Mouse (Mus musculus): ENCODE results near the gene Chst2. TPM values are rescaled to one million over a fixed set of nuclear protein-coding genes. Genes with fewer than 3 reads are reported as not detected.

Gene Chst2
- polyA plus RNA-seq, 1 experiment from 2014 or later = 5.9 TPM

GRCm38 (mm10) chr9:95412047-95412446 lies 5.5 kb upstream of the Chst2 start:
- no peak overlapping the region for H3K27ac ChIP-seq (ENCODE audit: low read length)
- no peak overlapping the region for H3K4me3 ChIP-seq (replicated peaks; ENCODE audit: low read length)
- H3K9ac ChIP-seq (ENCODE audit: low read length) = no peak overlapping the region
- no peaks in the 10 kb centered on the region for H3K4me1 ChIP-seq (ENCODE audit: control insufficient read depth, insufficient read depth, low read length)
- H3K27me3 ChIP-seq (ENCODE audit: control insufficient read depth, insufficient read depth, low read length) = peaks cover 6% of the 10 kb centered on the region; the same call in 1 of the 2 replicates
- H3K36me3 ChIP-seq (ENCODE audit: control insufficient read depth, insufficient read depth, low read length) = no peaks in the 10 kb centered on the region
- ATAC-seq (ENCODE audit: insufficient read depth, low FRiP score) = no peak
- no peak overlapping the region for H3K4me2 ChIP-seq (ENCODE audit: low read depth, low read length)
- 68% methylated on average over 4 of the region's 4 CpGs for WGBS
- H3K9me3 ChIP-seq (replicated peaks; ENCODE audit: control insufficient read depth, low read length) = no peaks in the 10 kb centered on the region

GRCm38 (mm10) chr9:95407586-95408220 lies 1.2 kb upstream of the Chst2 start:
- Histone ChIP-seq H3K4me3 (replicated peaks; ENCODE audit: low read length) (peak overlapping the region; percentile 66), H3K9ac (ENCODE audit: low read length) (peak overlapping the region; percentile 76), H3K27ac (ENCODE audit: low read length) (peak overlapping the region; percentile 86), H3K4me2 (ENCODE audit: low read depth, low read length) (peak overlapping the region; percentile 88), H3K36me3 (ENCODE audit: control insufficient read depth, insufficient read depth, low read length) (no peaks in the 10 kb centered on the region), H3K27me3 (ENCODE audit: control insufficient read depth, insufficient read depth, low read length) (peaks cover 16% of the 10 kb centered on the region; the same call in 1 of the 2 replicates), H3K4me1 (ENCODE audit: control insufficient read depth, insufficient read depth, low read length) (peaks cover 4% of the 10 kb centered on the region), H3K9me3 (replicated peaks; ENCODE audit: control insufficient read depth, low read length) (no peaks in the 10 kb centered on the region)
- 2% methylated on average over 24 of the region's 24 CpGs for WGBS
- ATAC-seq (ENCODE audit: insufficient read depth, low FRiP score) = peak; percentile 26; the same call in 1 of the 2 replicates

- Histone ChIP-seq H3K27ac (ENCODE audit: low read length) (peak overlapping the region; percentile 43), H3K27me3 (ENCODE audit: control insufficient read depth, insufficient read depth, low read length) (peaks cover 16% of the 10 kb centered on the region; the same call in 1 of the 2 replicates), H3K36me3 (ENCODE audit: control insufficient read depth, insufficient read depth, low read length) (no peaks in the 10 kb centered on the region), H3K9ac (ENCODE audit: low read length) (peak overlapping the region; percentile 76), H3K9me3 (replicated peaks; ENCODE audit: control insufficient read depth, low read length) (no peaks in the 10 kb centered on the region), H3K4me3 (replicated peaks; ENCODE audit: low read length) (peak overlapping the region; percentile 66), H3K4me1 (ENCODE audit: control insufficient read depth, insufficient read depth, low read length) (peaks cover 4% of the 10 kb centered on the region), H3K4me2 (ENCODE audit: low read depth, low read length) (peak overlapping the region; percentile 88)
- peak; percentile 18; the same call in 1 of the 2 replicates for ATAC-seq (ENCODE audit: insufficient read depth, low FRiP score)
- WGBS = under 1% methylated on average over 64 of the region's 72 CpGs
Observed at GRCm38 (mm10) chr9:95405946-95406570, 464 bp downstream of the Chst2 start.

- ATAC-seq (ENCODE audit: insufficient read depth, low FRiP score) = peak; percentile 28; the same call in 1 of the 2 replicates
- under 1% methylated on average over 27 of the region's 30 CpGs for WGBS
Observed at GRCm38 (mm10) chr9:95405511-95405945, 994 bp downstream of the Chst2 start.

GRCm38 (mm10) chr9:95404811-95405465 lies 1.6 kb downstream of the Chst2 start:
- 67% methylated on average over 38 of the region's 38 CpGs for WGBS
- H3K4me3 ChIP-seq (replicated peaks; ENCODE audit: low read length) = peak overlapping the region; percentile 66
- H3K27me3 ChIP-seq (ENCODE audit: control insufficient read depth, insufficient read depth, low read length) = peaks cover 16% of the 10 kb centered on the region; the same call in 1 of the 2 replicates
- H3K9ac ChIP-seq (ENCODE audit: low read length) = peak overlapping the region; percentile 3; the same call in 1 of the 2 replicates
- no peak for ATAC-seq (ENCODE audit: insufficient read depth, low FRiP score)
- H3K4me1 ChIP-seq (ENCODE audit: control insufficient read depth, insufficient read depth, low read length) = peaks cover 4% of the 10 kb centered on the region
- H3K36me3 ChIP-seq (ENCODE audit: control insufficient read depth, insufficient read depth, low read length) = no peaks in the 10 kb centered on the region
- peak overlapping the region; percentile 88 for H3K4me2 ChIP-seq (ENCODE audit: low read depth, low read length)
- no peaks in the 10 kb centered on the region for H3K9me3 ChIP-seq (replicated peaks; ENCODE audit: control insufficient read depth, low read length)
- H3K27ac ChIP-seq (ENCODE audit: low read length) = no peak overlapping the region

More at GRCm38 (mm10) chr9:95405511-95405945, 994 bp downstream of the Chst2 start:
- Histone ChIP-seq H3K27me3 (ENCODE audit: control insufficient read depth, insufficient read depth, low read length) (peaks cover 16% of the 10 kb centered on the region; the same call in 1 of the 2 replicates), H3K4me2 (ENCODE audit: low read depth, low read length) (peak overlapping the region; percentile 88), H3K4me3 (replicated peaks; ENCODE audit: low read length) (peak overlapping the region; percentile 66), H3K27ac (ENCODE audit: low read length) (no peak overlapping the region), H3K36me3 (ENCODE audit: control insufficient read depth, insufficient read depth, low read length) (no peaks in the 10 kb centered on the region), H3K4me1 (ENCODE audit: control insufficient read depth, insufficient read depth, low read length) (peaks cover 4% of the 10 kb centered on the region), H3K9me3 (replicated peaks; ENCODE audit: control insufficient read depth, low read length) (no peaks in the 10 kb centered on the region), H3K9ac (ENCODE audit: low read length) (peak overlapping the region; percentile 76)

DNA sequence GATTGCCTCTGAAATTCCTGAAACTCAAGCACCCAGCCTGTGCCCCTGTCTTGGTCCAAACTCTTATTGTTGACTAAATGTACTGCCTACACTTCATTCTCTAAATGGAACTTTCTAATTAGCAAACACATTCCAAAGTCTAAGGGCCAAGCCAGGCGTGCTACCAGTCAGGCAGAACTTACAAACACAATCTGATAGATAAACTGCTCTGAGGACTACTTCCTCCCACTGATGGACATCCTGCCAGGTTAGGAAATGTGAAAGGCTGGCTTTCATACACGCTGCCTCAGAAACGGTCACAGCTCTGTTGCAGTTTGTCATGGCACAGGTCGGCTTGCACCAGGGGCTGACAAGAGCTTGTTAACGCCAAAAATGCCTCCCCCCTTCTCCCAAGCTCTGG lies 4.8 kb downstream of the Chst2 start:
- H3K4me2 ChIP-seq (ENCODE audit: low read depth, low read length) = no peak overlapping the region
- H3K27me3 ChIP-seq (ENCODE audit: control insufficient read depth, insufficient read depth, low read length) = peaks cover 10% of the 10 kb centered on the region; the same call in 1 of the 2 replicates
- no peak overlapping the region for H3K4me3 ChIP-seq (replicated peaks; ENCODE audit: low read length)
- peaks cover 4% of the 10 kb centered on the region for H3K4me1 ChIP-seq (ENCODE audit: control insufficient read depth, insufficient read depth, low read length)
- no peak for ATAC-seq (ENCODE audit: insufficient read depth, low FRiP score)
- H3K9me3 ChIP-seq (replicated peaks; ENCODE audit: control insufficient read depth, low read length) = no peaks in the 10 kb centered on the region
- H3K36me3 ChIP-seq (ENCODE audit: control insufficient read depth, insufficient read depth, low read length) = no peaks in the 10 kb centered on the region
- 35% methylated on average over 5 of the region's 5 CpGs for WGBS
- H3K9ac ChIP-seq (ENCODE audit: low read length) = no peak overlapping the region
- no peak overlapping the region for H3K27ac ChIP-seq (ENCODE audit: low read length)

DNA sequence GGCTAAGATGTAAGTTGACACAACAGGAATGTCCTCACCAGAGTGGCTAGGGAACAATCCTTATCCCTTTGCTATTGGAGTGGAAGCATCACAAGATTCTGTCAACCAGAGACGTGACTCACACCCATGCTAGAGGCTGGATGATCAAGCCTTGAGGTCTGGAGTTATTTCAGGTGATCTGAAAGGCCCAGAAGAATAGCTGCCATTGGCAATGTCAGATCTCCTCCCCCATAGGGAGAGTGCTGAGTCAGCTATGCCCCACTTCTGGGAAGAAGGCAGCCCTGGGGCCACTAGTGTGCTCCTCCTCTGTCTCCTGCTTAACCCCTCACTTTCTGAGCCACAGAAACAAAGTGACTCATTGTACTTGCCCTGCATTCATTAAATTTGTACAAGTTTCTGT lies 14.5 kb downstream of the Chst2 start:
- Histone ChIP-seq H3K27me3 (ENCODE audit: control insufficient read depth, insufficient read depth, low read length) (no peaks in the 10 kb centered on the region), H3K9ac (ENCODE audit: low read length) (no peak overlapping the region), H3K4me3 (replicated peaks; ENCODE audit: low read length) (no peak overlapping the region), H3K4me1 (ENCODE audit: control insufficient read depth, insufficient read depth, low read length) (no peaks in the 10 kb centered on the region), H3K9me3 (replicated peaks; ENCODE audit: control insufficient read depth, low read length) (no peaks in the 10 kb centered on the region), H3K36me3 (ENCODE audit: control insufficient read depth, insufficient read depth, low read length) (no peaks in the 10 kb centered on the region), H3K27ac (ENCODE audit: low read length) (no peak overlapping the region), H3K4me2 (ENCODE audit: low read depth, low read length) (no peak overlapping the region)
- no peak for ATAC-seq (ENCODE audit: insufficient read depth, low FRiP score)
- 63% methylated on average over 1 of the region's 1 CpGs for WGBS

DNA sequence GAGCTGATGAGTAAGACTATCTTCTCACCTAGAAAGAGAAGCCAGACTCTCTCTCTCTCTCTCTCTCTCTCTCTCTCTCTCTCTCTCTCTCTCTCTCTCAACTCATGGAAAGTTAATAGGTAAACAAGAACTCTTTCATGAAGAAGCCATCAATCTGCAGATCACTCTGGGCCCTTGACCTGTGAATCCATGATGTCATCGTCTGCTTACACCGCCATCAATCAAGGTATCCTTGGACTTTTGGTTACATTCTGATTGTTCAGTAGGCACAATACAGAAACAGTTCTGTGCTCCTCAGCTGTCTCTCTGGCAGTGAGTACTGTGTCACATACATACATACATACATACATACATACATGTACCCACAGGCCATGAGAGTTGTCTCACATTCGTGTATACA lies 16.6 kb downstream of the Chst2 start:
- Histone ChIP-seq H3K4me1 (ENCODE audit: control insufficient read depth, insufficient read depth, low read length) (no peaks in the 10 kb centered on the region), H3K4me2 (ENCODE audit: low read depth, low read length) (no peak overlapping the region), H3K4me3 (replicated peaks; ENCODE audit: low read length) (no peak overlapping the region), H3K27me3 (ENCODE audit: control insufficient read depth, insufficient read depth, low read length) (no peaks in the 10 kb centered on the region), H3K27ac (ENCODE audit: low read length) (no peak overlapping the region), H3K9ac (ENCODE audit: low read length) (no peak overlapping the region), H3K9me3 (replicated peaks; ENCODE audit: control insufficient read depth, low read length) (no peaks in the 10 kb centered on the region), H3K36me3 (ENCODE audit: control insufficient read depth, insufficient read depth, low read length) (no peaks in the 10 kb centered on the region)
- no peak for ATAC-seq (ENCODE audit: insufficient read depth, low FRiP score)
- WGBS = 78% methylated on average over 3 of the region's 3 CpGs

DNA sequence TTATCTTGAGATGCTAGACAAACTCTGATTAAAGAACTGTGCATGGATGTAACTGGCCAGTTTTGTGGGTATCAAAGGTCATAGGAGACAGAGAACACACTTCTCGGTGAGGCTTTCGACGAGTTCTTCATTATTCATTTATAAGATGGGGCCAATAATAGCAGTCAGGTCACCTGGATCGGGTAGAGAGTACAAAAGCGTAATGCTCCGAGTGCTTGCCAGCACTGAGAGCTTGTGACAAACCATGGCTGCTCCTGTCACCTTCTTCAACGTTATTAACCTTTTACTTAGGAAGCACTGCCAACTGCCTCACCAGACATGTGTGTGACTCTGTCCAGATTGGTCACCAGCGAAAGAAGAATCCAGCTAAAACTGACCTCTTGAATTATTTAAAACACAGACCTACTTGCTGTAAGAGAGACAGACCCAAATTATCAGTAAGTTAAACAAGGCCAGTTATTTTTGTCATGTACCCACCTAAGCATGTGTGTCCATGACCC lies 18.6 kb downstream of the Chst2 start:
- 78% methylated on average over 8 of the region's 8 CpGs for WGBS
- H3K36me3 ChIP-seq (ENCODE audit: control insufficient read depth, insufficient read depth, low read length) = no peaks in the 10 kb centered on the region
- H3K4me1 ChIP-seq (ENCODE audit: control insufficient read depth, insufficient read depth, low read length) = no peaks in the 10 kb centered on the region
- ATAC-seq (ENCODE audit: insufficient read depth, low FRiP score) = no peak
- no peaks in the 10 kb centered on the region for H3K27me3 ChIP-seq (ENCODE audit: control insufficient read depth, insufficient read depth, low read length)
- H3K4me2 ChIP-seq (ENCODE audit: low read depth, low read length) = no peak overlapping the region
- H3K27ac ChIP-seq (ENCODE audit: low read length) = no peak overlapping the region
- H3K9me3 ChIP-seq (replicated peaks; ENCODE audit: control insufficient read depth, low read length) = no peaks in the 10 kb centered on the region
- no peak overlapping the region for H3K4me3 ChIP-seq (replicated peaks; ENCODE audit: low read length)
- no peak overlapping the region for H3K9ac ChIP-seq (ENCODE audit: low read length)
